14 mouse cellular contexts compared by ENCODE assay signal in the genomic region with DNA sequence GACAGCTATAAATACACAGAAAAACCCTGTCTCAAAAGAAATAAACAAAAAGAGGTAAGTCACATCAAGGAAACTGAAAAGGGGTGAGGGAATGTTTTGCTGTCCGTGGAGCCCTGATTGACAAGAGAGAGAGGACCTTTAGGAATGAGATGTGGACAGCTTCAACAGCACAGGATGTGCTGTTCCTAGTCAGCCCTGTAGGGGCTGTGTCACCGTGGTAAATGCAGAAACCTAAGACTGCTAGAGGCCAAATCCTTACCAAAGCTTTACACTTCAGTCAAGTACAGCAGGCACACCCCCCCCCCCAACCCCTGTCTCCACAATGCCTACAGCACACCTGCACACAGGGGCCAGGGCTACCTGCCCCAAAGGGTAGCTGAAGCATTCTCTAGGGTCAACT. TPM values are rescaled to one million over a fixed set of nuclear protein-coding genes. Genes with fewer than 3 reads are reported as not detected.
DNase-seq lines count a peak whose midpoint lies in the region; ATAC-seq and TF ChIP-seq lines count a peak whose summit lies in the region.
"Had no signal": no experiment of that assay in that cellular context is flagged by ENCODE, and none has a peak within 500 bp of the region (broad histone marks: within the 10 kb centered on the region; RNA-seq: fewer than 3 reads in every experiment).

No protein-coding gene starts in this region.

- intact Hi-C loops in gastrocnemius, adult 2 months (cut with DNase I): no loop called here

- peak; percentile 38 for TF ChIP-seq CTCF in gastrocnemius, adult 2 months (IDR thresholded peaks at IDR 0.05)

- no peaks in the 10 kb centered on the region for H3K27me3 ChIP-seq in splenic B cell, adult 2 months (ENCODE audit: control insufficient read depth, insufficient read depth, low read length, poor library complexity, severe bottlenecking)
- H3K27me3 ChIP-seq: midbrain, embryonic 12.5 days had no signal

- DNase-seq in gastrocnemius, adult 2 months: no peak
- no peak for DNase-seq in gastrocnemius, postnatal 4 days (ENCODE audit: low spot score in 2 of 2)
- DNase-seq in thymus, postnatal 0 days (ENCODE audit: low spot score): peak; percentile 40
- no peak for DNase-seq in thymus, postnatal 10 days (ENCODE audit: low spot score in 2 of 2)
- peak; percentile 47 for DNase-seq in splenic B cell, adult 2 months (ENCODE audit: low read depth, low spot score)
- DNase-seq in gastrocnemius, postnatal 10 days: no peak
- no peak for DNase-seq in embryo, embryonic 10.5 days (ENCODE audit: low spot score)
- DNase-seq: adrenal gland, postnatal 14 days; cerebellum, postnatal 10 days; layer of hippocampus, adult 9-11 months had no signal

- peak overlapping the region; percentile 53 for H3K27ac ChIP-seq in gastrocnemius, adult 2 months
- H3K27ac ChIP-seq: heart, embryonic 10.5 days; midbrain, embryonic 12.5 days had no signal

- peaks cover 15% of the 10 kb centered on the region for H3K36me3 ChIP-seq in splenic B cell, adult 2 months (ENCODE audit: control insufficient read depth, insufficient read depth, low read length, poor library complexity, severe bottlenecking)

- H3K4me3 ChIP-seq in gastrocnemius, adult 2 months: no peak overlapping the region
- H3K4me3 ChIP-seq: heart, embryonic 10.5 days; midbrain, embryonic 12.5 days had no signal

- ATAC-seq in common myeloid progenitor, adult 5-6 weeks (replicated peaks; ENCODE audit: low read depth, poor library complexity, severe bottlenecking): peak; percentile 42
- ATAC-seq: intestine, embryonic 16.5 days had no signal

RNA-seq across cellular contexts. Expression of a gene that starts 13.9 kb away (rescaled TPM):
- total RNA-seq in gastrocnemius, adult 2 months (2021): 100 to 1,000 TPM in 1 of 2 experiments, 10 to 100 TPM in 1; 92.0 to 104 TPM
- 100 to 1,000 TPM; 108 to 118 TPM for total RNA-seq in gastrocnemius, postnatal 4 days (2021)
- 327 and 329 TPM in 2 replicates for polyA plus RNA-seq in thymus, postnatal 0 days (2015; fragmentation: Nextera tagmentation; extraction: Ambion mirVana)
- 126 and 160 TPM in 2 replicates for total RNA-seq in common myeloid progenitor, adult 5-6 weeks (2017)
- total RNA-seq in gastrocnemius, postnatal 10 days (2021): 100 to 1,000 TPM; 114 to 122 TPM

RNA-seq across cellular contexts. Expression of a gene that starts 39.2 kb away (rescaled TPM):
- total RNA-seq in gastrocnemius, adult 2 months (2021): 1 to 10 TPM; 4.7 to 4.8 TPM
- 10 to 100 TPM; 10.3 to 10.4 TPM for total RNA-seq in gastrocnemius, postnatal 4 days (2021)
- 33.3 and 41.5 TPM in 2 replicates for polyA plus RNA-seq in thymus, postnatal 0 days (2015; fragmentation: Nextera tagmentation; extraction: Ambion mirVana)
- total RNA-seq in common myeloid progenitor, adult 5-6 weeks (2017): 40.5 and 44.6 TPM in 2 replicates
- total RNA-seq in gastrocnemius, postnatal 10 days (2021): 1 to 10 TPM; 6.6 to 9.0 TPM

Comparison
In these comparisons a context has a peak if more than half of its experiments do, and no peak if none do; other contexts are left out.
1. DNase-seq: peak in thymus, postnatal 0 days (single experiment) and splenic B cell, adult 2 months (single experiment); none in gastrocnemius, adult 2 months (single experiment), gastrocnemius, postnatal 4 days (0 of 2), thymus, postnatal 10 days (0 of 2), gastrocnemius, postnatal 10 days (single experiment) and embryo, embryonic 10.5 days (single experiment).